Mouse (Mus musculus): ENCODE measurements at regions not wholly inside any gene's neighbourhood (a gene's known extent, or its start where the extent isn't known, plus 50 kb on each side); places are given as distances from the start of the nearest gene placed in this dataset.

GRCm38 (mm10) chr8:126646604-126647311 lies 53.0 kb upstream of the Irf2bp2 start:
- no peak overlapping the region for H3K27ac ChIP-seq (ENCODE audit: low read depth, low read length)
- no peak overlapping the region for H3K9ac ChIP-seq (ENCODE audit: low read depth, low read length)
- no peak overlapping the region for H3K4me3 ChIP-seq (ENCODE audit: low read length)
- 46% methylated on average over 8 of the region's 8 CpGs for WGBS
- no peaks in the 10 kb centered on the region for H3K36me3 ChIP-seq (ENCODE audit: control insufficient read depth, insufficient read depth, low read length)
- H3K27me3 ChIP-seq (ENCODE audit: control insufficient read depth, insufficient read depth, low read length): no peaks in the 10 kb centered on the region
- ATAC-seq (ENCODE audit: low FRiP score, low TSS enrichment): no peak
- peaks cover 4% of the 10 kb centered on the region; the same call in 1 of the 2 replicates for H3K9me3 ChIP-seq (ENCODE audit: control insufficient read depth, low read length)
- no peaks in the 10 kb centered on the region for H3K4me1 ChIP-seq (ENCODE audit: control insufficient read depth, insufficient read depth, low read length)
- no peak overlapping the region for H3K4me2 ChIP-seq (replicated peaks; ENCODE audit: low read depth, low read length)

GRCm38 (mm10) chr8:126644179-126644578 lies 50.4 kb upstream of the Irf2bp2 start:
- Histone ChIP-seq H3K4me1 (ENCODE audit: control insufficient read depth, insufficient read depth, low read length) (no peaks in the 10 kb centered on the region), H3K9me3 (ENCODE audit: control insufficient read depth, low read length) (peaks cover 4% of the 10 kb centered on the region; the same call in 1 of the 2 replicates), H3K36me3 (ENCODE audit: control insufficient read depth, insufficient read depth, low read length) (no peaks in the 10 kb centered on the region), H3K27ac (ENCODE audit: low read depth, low read length) (no peak overlapping the region), H3K27me3 (ENCODE audit: control insufficient read depth, insufficient read depth, low read length) (no peaks in the 10 kb centered on the region), H3K9ac (ENCODE audit: low read depth, low read length) (no peak overlapping the region), H3K4me3 (ENCODE audit: low read length) (no peak overlapping the region), H3K4me2 (replicated peaks; ENCODE audit: low read depth, low read length) (no peak overlapping the region)
- no peak for ATAC-seq (ENCODE audit: low FRiP score, low TSS enrichment)
- WGBS: 58% methylated on average over 5 of the region's 5 CpGs
